Mouse (Mus musculus) forebrain, embryonic 12.5 days (tissue): ENCODE results near the gene Tbc1d22a. TPM values are rescaled to one million over a fixed set of nuclear protein-coding genes. Genes with fewer than 3 reads are reported as not detected.
"Not testable (repeated sequence)": the region's sequence is repeated elsewhere in the genome, so short reads cannot be mapped to it uniquely, and the experiment has no call there.

Experiments used
- ATAC-seq: fragments of 200-750 bp; cut with Nextera tagmentation; 2 replicates; pipeline ENCODE4 v1.8.0; 2017; ENCODE audit warnings: moderate TSS enrichment; ENCODE audit not compliant: low FRiP score
- H3K27ac ChIP-seq: fragments of 300-500 bp; sonication (generic); 2 replicates; pipeline ENCODE4 v1.5.1; 2016; ENCODE audit warnings: mild to moderate bottlenecking
- H3K27me3 ChIP-seq: fragments of 300-500 bp; sonication (generic); 2 replicates; pipeline ENCODE4 v1.6.1; 2016; ENCODE audit warnings: mild to moderate bottlenecking
- H3K36me3 ChIP-seq: fragments of 300-500 bp; sonication (generic); replicated peaks from 2 replicates; pipeline ENCODE4 v1.6.1; 2016; ENCODE audit warnings: mild to moderate bottlenecking
- H3K4me1 ChIP-seq: fragments of 300-500 bp; sonication (generic); 2 replicates; pipeline ENCODE4 v1.6.1; 2016
- H3K4me2 ChIP-seq: fragments of 300-500 bp; sonication (generic); 2 replicates; pipeline ENCODE4 v1.6.1; 2016; ENCODE audit warnings: mild to moderate bottlenecking, moderate library complexity
- H3K4me3 ChIP-seq: fragments of 300-500 bp; sonication (generic); replicated peaks from 2 replicates; pipeline ENCODE4 v1.5.1; 2016; ENCODE audit warnings: mild to moderate bottlenecking
- H3K9ac ChIP-seq: fragments of 300-500 bp; sonication (generic); 2 replicates; pipeline ENCODE4 v1.6.1; 2016; ENCODE audit warnings: mild to moderate bottlenecking
- H3K9me3 ChIP-seq: fragments of 300-500 bp; sonication (generic); 2 replicates; pipeline ENCODE4 v1.6.1; 2016
- WGBS: fragments of 180-500 bp; shearing (Covaris S2); methylation state at CpG from one replicate; pipeline ENCODE4 v1.1.7; 2016; 5-methylcytosine and 5-hydroxymethylcytosine counted together
- polyA plus RNA-seq: library from polyadenylated mRNA; unstranded; fragments of >200 nt; fragmentation: Nextera tagmentation; extraction: Ambion mirVana; gene quantifications from 2 replicates; pipeline ENCODE4 v1.2.1, GENCODE M21; 2016

Gene Tbc1d22a
- polyA plus RNA-seq, 1 experiment from 2014 or later, result 9.1 TPM

DNA sequence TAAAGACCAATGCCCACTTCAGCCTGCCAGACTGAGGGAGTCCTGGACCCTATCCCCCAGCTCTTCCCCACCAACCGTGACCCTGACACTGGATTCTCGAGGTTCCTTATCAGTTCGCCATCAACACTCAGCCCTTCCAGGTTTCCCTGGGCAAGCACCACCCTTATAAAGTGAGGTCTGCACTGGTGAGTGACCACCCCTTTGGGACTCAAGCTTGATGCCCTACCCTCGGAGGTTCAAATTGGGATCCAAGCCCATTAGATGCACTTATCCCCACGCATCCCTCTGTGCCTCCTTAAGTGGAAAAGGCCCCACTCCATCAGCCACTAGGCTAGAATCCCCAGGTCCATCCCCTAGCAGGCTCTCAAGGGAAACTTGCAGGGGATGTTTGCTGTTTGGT is 30.2 kb upstream of the Tbc1d22a start:
- no peak overlapping the region for H3K27ac ChIP-seq
- H3K4me3 ChIP-seq, result peak overlapping the region; percentile 91
- H3K4me1 ChIP-seq, result peaks cover 47% of the 10 kb centered on the region
- H3K36me3 ChIP-seq, result no peaks in the 10 kb centered on the region
- H3K27me3 ChIP-seq, result peaks cover 9% of the 10 kb centered on the region; the same call in 1 of the 2 replicates
- no peak overlapping the region for H3K9ac ChIP-seq
- peak overlapping the region; percentile 87 for H3K4me2 ChIP-seq
- H3K9me3 ChIP-seq, result no peaks in the 10 kb centered on the region
- WGBS, result 77% methylated on average over 5 of the region's 5 CpGs
- no peak for ATAC-seq

DNA sequence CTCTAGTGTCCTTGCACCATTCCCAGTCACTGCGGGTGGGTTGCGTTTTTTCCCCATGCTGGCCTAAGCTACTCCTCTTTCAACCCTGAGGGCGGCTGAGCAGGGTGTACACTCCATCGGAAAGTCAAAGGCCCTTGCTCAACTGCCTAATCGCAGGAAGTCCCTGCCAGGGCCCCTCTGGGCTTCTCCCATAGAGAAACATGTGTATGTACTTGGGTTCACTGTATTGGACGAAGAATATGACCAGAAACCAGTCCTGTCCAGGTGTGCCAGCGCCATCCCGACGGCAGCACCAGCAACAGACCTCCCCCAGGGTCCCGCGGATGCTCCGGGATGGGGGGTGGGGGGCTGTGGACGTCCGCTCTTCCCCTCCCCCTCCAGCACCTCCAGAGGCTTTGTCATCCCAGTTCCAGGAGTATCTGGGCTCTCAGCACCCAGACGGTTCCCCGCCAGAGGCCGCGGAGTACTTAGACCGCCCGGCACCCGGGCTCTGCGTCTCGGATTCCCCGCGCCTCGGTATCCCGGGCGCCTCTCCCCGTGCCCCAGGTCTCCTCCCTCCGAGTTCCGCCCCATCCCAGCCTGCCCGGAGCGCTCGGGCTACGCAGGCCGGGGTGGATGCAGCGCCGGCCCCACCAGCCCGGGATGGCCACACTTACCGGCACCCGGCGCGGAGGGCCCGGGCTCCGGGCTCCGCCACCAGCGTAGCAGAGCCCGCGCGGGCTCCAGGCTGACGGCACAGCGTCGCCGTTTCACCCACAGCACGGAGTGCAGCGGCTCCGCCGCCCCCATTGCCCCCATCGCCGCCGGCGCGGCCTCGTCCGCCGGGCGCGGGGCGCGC is 29.2 kb upstream of the Tbc1d22a start:
- Histone ChIP-seq H3K27me3 (peaks cover 9% of the 10 kb centered on the region; the same call in 1 of the 2 replicates), H3K9ac (peak overlapping the region; percentile 95), H3K4me2 (peak overlapping the region; percentile 87), H3K27ac (peak overlapping the region; percentile 87), H3K36me3 (no peaks in the 10 kb centered on the region), H3K4me3 (peak overlapping the region; percentile 91), H3K4me1 (peaks cover 52% of the 10 kb centered on the region), H3K9me3 (no peaks in the 10 kb centered on the region)
- peak; percentile 63 for ATAC-seq
- under 1% methylated on average over 70 of the region's 70 CpGs for WGBS

- no peaks in the 10 kb centered on the region for H3K36me3 ChIP-seq
- peak; percentile 82 for ATAC-seq
- 4% methylated on average over 41 of the region's 43 CpGs for WGBS
- H3K9me3 ChIP-seq, result no peaks in the 10 kb centered on the region
- peak within 1 kb of the TSS; percentile 95 for H3K9ac ChIP-seq
- peaks cover 9% of the 10 kb centered on the region; the same call in 1 of the 2 replicates for H3K27me3 ChIP-seq
- peak within 1 kb of the TSS; percentile 87 for H3K4me2 ChIP-seq
- H3K4me1 ChIP-seq, result peaks cover 52% of the 10 kb centered on the region
- peak within 1 kb of the TSS; percentile 91 for H3K4me3 ChIP-seq
- peak within 1 kb of the TSS; percentile 87 for H3K27ac ChIP-seq
These were observed 28.3 kb upstream of the Tbc1d22a start, which contains the start of gene Cerk for GRCm38 (mm10) chr15:86185689-86186569. TSS of gene Cerk (minus strand) at chr15:86186141.

GRCm38 (mm10) chr15:86186686-86187085 is 27.6 kb upstream of the Tbc1d22a start:
- no peaks in the 10 kb centered on the region for H3K36me3 ChIP-seq
- H3K27ac ChIP-seq, result no peak overlapping the region
- H3K4me1 ChIP-seq, result peaks cover 51% of the 10 kb centered on the region
- no peak overlapping the region for H3K4me2 ChIP-seq
- H3K9ac ChIP-seq, result no peak overlapping the region
- no peak overlapping the region for H3K4me3 ChIP-seq
- no peaks in the 10 kb centered on the region for H3K9me3 ChIP-seq
- H3K27me3 ChIP-seq, result peaks cover 9% of the 10 kb centered on the region; the same call in 1 of the 2 replicates
- ATAC-seq, result no peak
- 58% methylated on average over 3 of the region's 3 CpGs for WGBS

DNA sequence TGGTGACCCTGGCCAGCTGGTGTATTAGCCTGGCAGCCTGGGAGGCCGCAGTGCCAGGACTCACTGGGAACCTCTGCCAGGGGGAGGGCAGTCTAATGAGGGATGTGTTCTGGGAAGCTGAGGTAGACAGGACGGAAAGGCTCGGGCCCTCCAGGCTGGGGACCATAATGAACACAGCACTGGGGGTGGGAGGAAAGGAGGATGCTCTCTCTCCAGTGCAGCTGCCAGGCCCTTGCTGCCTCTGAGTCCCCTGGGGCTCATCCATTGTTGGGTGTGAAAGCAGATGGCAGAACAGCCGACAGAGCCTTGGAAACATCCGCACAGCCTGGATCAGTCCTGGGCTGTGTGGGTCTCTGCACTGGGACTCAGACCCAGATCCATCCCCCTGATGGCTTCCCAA is 26.1 kb upstream of the Tbc1d22a start:
- Histone ChIP-seq H3K4me3 (no peak overlapping the region), H3K4me1 (peaks cover 39% of the 10 kb centered on the region), H3K9me3 (no peaks in the 10 kb centered on the region), H3K27me3 (peaks cover 9% of the 10 kb centered on the region; the same call in 1 of the 2 replicates), H3K27ac (peak overlapping the region; percentile 62), H3K4me2 (no peak overlapping the region), H3K36me3 (no peaks in the 10 kb centered on the region), H3K9ac (no peak overlapping the region)
- WGBS, result 22% methylated on average over 5 of the region's 5 CpGs
- ATAC-seq, result no peak

- 44% methylated on average over 10 of the region's 10 CpGs for WGBS
- Histone ChIP-seq H3K9me3 (no peaks in the 10 kb centered on the region), H3K27me3 (peaks cover 9% of the 10 kb centered on the region; the same call in 1 of the 2 replicates), H3K36me3 (no peaks in the 10 kb centered on the region), H3K9ac (peak overlapping the region; percentile 26; the same call in 1 of the 2 replicates), H3K4me3 (no peak overlapping the region), H3K27ac (peak overlapping the region; percentile 62), H3K4me1 (peaks cover 38% of the 10 kb centered on the region), H3K4me2 (no peak overlapping the region)
- no peak for ATAC-seq
These were observed 25.4 kb upstream of the Tbc1d22a start for GRCm38 (mm10) chr15:86188746-86189470.

GRCm38 (mm10) chr15:86190387-86190786 is 23.9 kb upstream of the Tbc1d22a start:
- Histone ChIP-seq H3K4me2 (no peak overlapping the region), H3K27ac (no peak overlapping the region)
- WGBS, result 74% methylated on average over 3 of the region's 3 CpGs

GRCm38 (mm10) chr15:86191505-86191904 is 22.8 kb upstream of the Tbc1d22a start:
- Histone ChIP-seq H3K9me3 (no peaks in the 10 kb centered on the region), H3K9ac (no peak overlapping the region), H3K4me3 (no peak overlapping the region), H3K4me2 (no peak overlapping the region), H3K27ac (no peak overlapping the region), H3K27me3 (peaks cover 5% of the 10 kb centered on the region; the same call in 1 of the 2 replicates), H3K4me1 (peaks cover 20% of the 10 kb centered on the region), H3K36me3 (no peaks in the 10 kb centered on the region)
- WGBS, result 50% methylated on average over 1 of the region's 1 CpGs
- ATAC-seq, result no peak

More at GRCm38 (mm10) chr15:86190387-86190786, 23.9 kb upstream of the Tbc1d22a start:
- Histone ChIP-seq H3K9me3 (no peaks in the 10 kb centered on the region), H3K9ac (no peak overlapping the region), H3K36me3 (no peaks in the 10 kb centered on the region), H3K27me3 (peaks cover 9% of the 10 kb centered on the region; the same call in 1 of the 2 replicates), H3K4me1 (peaks cover 27% of the 10 kb centered on the region), H3K4me3 (no peak overlapping the region)
- no peak for ATAC-seq

DNA sequence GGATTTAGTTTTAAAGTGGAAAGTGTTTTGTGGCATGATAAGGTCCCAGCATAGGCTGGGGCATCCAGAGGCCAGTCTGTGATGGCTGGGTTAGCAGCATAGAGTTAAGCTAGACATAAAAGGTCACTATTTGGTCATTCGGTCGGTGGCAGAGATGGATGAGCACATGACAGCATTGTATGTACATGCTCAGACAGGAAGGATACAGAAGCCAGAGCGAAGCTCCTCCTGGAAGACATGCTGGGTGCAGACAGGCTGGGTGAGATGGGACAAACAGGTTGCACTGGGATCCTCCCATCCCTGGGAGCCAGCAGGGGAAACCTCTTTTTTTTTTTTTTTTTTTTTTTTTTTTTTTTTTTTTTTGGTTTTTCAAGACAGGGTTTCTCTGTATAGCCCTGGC is 22.3 kb upstream of the Tbc1d22a start:
- WGBS, result 90% methylated on average over 3 of the region's 3 CpGs
- Histone ChIP-seq H3K27ac (no peak overlapping the region), H3K27me3 (peaks cover 1% of the 10 kb centered on the region; the same call in 1 of the 2 replicates), H3K9ac (no peak overlapping the region), H3K4me1 (peaks cover 17% of the 10 kb centered on the region), H3K36me3 (no peaks in the 10 kb centered on the region), H3K9me3 (no peaks in the 10 kb centered on the region), H3K4me3 (no peak overlapping the region), H3K4me2 (no peak overlapping the region)
- no peak for ATAC-seq

DNA sequence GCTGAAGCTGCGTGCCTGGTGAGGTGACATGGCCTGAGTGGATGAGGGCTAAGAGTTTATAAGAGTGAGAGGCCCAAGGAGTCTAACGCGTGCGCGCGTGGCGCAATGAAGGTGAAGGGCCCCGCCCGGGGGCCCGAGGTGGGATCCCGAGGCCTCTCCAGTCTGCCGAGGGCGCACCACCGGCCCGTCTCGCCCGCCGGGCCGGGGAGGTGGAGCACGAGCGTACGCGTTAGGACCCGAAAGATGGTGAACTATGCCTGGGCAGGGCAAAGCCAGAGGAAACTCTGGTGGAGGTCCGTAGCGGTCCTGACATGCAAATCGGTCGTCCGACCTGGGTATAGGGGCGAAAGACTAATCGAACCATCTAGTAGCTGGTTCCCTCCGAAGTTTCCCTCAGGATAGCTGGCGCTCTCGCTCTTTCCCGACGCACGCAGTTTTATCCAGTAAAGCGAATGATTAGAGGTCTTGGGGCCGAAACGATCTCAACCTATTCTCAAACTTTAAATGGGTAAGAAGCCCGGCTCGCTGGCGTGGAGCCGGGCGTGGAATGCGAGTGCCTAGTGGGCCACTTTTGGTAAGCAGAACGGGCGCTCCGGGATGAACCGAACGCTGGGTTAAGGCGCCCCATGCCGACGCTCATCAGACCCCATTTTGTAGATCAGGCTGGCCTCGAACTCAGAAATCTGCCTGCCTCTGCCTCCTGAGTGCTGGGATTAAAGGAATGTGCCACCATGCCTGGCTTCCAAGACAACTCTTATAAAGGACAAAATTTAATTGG is 19.4 kb upstream of the Tbc1d22a start:
- H3K4me3 ChIP-seq, H3K9me3 ChIP-seq, H3K27me3 ChIP-seq, H3K4me2 ChIP-seq, H3K36me3 ChIP-seq, H3K9ac ChIP-seq, H3K4me1 ChIP-seq, H3K27ac ChIP-seq: not testable (repeated sequence)
- ATAC-seq, result peak; percentile 98
- 79% methylated on average over 55 of the region's 55 CpGs for WGBS

DNA sequence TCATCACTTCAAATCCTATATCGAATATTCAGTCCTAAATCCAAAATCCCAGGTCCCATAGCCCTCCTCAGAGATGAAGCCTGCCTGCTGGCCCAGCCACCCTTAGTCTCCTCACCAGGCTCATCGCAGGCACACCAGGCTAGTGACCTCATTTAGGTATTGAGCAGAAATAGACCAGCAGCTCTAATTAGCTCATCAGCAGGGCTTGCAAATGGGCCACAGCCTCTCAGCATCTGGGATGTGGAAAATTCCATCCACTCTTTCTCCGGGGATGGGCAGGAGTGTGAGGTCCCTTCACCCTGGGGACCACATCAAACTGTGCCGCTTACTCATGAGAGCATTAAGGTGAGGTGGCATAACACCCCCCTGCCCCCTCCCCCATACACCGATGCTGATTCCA is 15.2 kb upstream of the Tbc1d22a start:
- H3K27me3 ChIP-seq, result no peaks in the 10 kb centered on the region
- ATAC-seq, result no peak
- H3K36me3 ChIP-seq, result no peaks in the 10 kb centered on the region
- no peak overlapping the region for H3K9ac ChIP-seq
- no peak overlapping the region for H3K4me2 ChIP-seq
- H3K9me3 ChIP-seq, result no peaks in the 10 kb centered on the region
- no peak overlapping the region for H3K4me3 ChIP-seq
- H3K27ac ChIP-seq, result no peak overlapping the region
- peaks cover 5% of the 10 kb centered on the region; the same call in 1 of the 2 replicates for H3K4me1 ChIP-seq
- 74% methylated on average over 5 of the region's 5 CpGs for WGBS
